Mouse (Mus musculus): ENCODE results near the gene Isg20l2.

DNA sequence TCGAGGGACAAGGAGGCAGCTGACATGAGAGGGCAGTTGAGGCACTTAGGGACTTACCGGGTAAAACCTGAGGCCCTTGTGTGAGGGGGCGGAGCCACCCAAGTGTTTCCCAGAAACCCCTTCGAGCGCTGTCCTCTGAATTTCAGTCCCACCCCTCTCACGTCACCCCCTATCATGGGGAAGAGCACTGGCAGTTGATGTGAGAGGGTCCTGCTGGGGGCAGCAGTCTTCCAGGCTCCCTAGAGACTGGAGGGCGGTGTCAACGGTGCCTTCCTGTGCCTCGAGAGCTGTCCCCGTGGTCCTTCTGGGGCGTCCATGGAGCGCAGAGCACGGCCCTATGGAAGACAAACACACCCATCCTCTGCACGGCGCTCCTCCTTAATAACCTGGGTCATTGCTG lies 57.5 kb downstream of the Isg20l2 start:
- TF ChIP-seq CTCF (IDR thresholded peaks at IDR 0.05; ENCODE audit: insufficient read depth, low read length) (no peak), POLR2A (IDR thresholded peaks at IDR 0.05; ENCODE audit: borderline replicate concordance, extremely low read depth, low read depth, low read length) (no peak)

All from lung, adult 2 months (tissue).